Mouse (Mus musculus): ENCODE results near the gene Sorbs1. TPM values are rescaled to one million over a fixed set of nuclear protein-coding genes. Genes with fewer than 3 reads are reported as not detected.

Gene Sorbs1
- polyA plus RNA-seq, 1 experiment from 2014 or later = 45.0 TPM

- peaks cover 8% of the 10 kb centered on the region for H3K4me1 ChIP-seq (replicated peaks; ENCODE audit: control insufficient read depth, insufficient read depth, low read length)
- WGBS = 87% methylated on average over 11 of the region's 11 CpGs
- no peaks in the 10 kb centered on the region for H3K9me3 ChIP-seq (ENCODE audit: control insufficient read depth, low read length)
Measured at GRCm38 (mm10) chr19:40496509-40497267, 16.9 kb downstream of the Sorbs1 start.

GRCm38 (mm10) chr19:40496071-40496470, 17.5 kb downstream of the Sorbs1 start:
- ATAC-seq (replicated peaks; ENCODE audit: low FRiP score) (no peak), DNase-seq (ENCODE audit: low spot score) (no peak)
- no peaks in the 10 kb centered on the region for H3K9me3 ChIP-seq (ENCODE audit: control insufficient read depth, low read length)
- H3K9ac ChIP-seq (ENCODE audit: low read depth, low read length) = no peak overlapping the region
- H3K27me3 ChIP-seq (replicated peaks; ENCODE audit: control insufficient read depth, insufficient read depth, low read length) = no peaks in the 10 kb centered on the region
- H3K4me3 ChIP-seq (ENCODE audit: low read depth, low read length) = no peak overlapping the region
- peaks cover 13% of the 10 kb centered on the region for H3K4me1 ChIP-seq (replicated peaks; ENCODE audit: control insufficient read depth, insufficient read depth, low read length)
- peaks cover 2% of the 10 kb centered on the region; the same call in 1 of the 2 replicates for H3K36me3 ChIP-seq (ENCODE audit: control insufficient read depth, insufficient read depth, low read length)
- no peak overlapping the region for H3K4me2 ChIP-seq
- H3K27ac ChIP-seq (ENCODE audit: low read depth, low read length) = no peak overlapping the region
- 56% methylated on average over 4 of the region's 4 CpGs for WGBS

More at GRCm38 (mm10) chr19:40496509-40497267, 16.9 kb downstream of the Sorbs1 start:
- no peak overlapping the region for H3K4me2 ChIP-seq
- no peak for DNase-seq (ENCODE audit: low spot score)
- no peak overlapping the region for H3K27ac ChIP-seq (ENCODE audit: low read depth, low read length)
- peaks cover 3% of the 10 kb centered on the region; the same call in 1 of the 2 replicates for H3K36me3 ChIP-seq (ENCODE audit: control insufficient read depth, insufficient read depth, low read length)
- no peak overlapping the region for H3K4me3 ChIP-seq (ENCODE audit: low read depth, low read length)
- ATAC-seq (replicated peaks; ENCODE audit: low FRiP score) = no peak
- no peak overlapping the region for H3K9ac ChIP-seq (ENCODE audit: low read depth, low read length)
- no peaks in the 10 kb centered on the region for H3K27me3 ChIP-seq (replicated peaks; ENCODE audit: control insufficient read depth, insufficient read depth, low read length)

DNA sequence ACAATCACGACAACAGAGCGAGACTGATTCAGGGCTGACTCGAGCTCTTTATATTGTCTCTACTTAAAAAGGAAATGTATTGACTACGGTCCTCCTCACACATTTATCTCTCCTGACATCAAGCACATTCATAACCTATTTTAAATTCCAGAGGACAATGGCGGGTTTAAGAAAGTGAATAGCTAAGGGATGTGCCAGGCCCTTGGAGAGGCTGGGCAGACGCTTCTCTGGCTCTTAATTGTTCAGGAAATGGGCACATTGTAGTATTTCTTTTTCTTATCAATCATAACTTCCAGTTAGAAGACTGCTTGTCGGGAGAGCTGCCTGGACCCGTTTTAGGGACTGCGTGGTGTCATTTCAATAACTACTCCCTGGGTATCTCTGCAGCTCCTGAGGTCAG, 20.7 kb downstream of the Sorbs1 start:
- peaks cover 38% of the 10 kb centered on the region for H3K4me1 ChIP-seq (replicated peaks; ENCODE audit: control insufficient read depth, insufficient read depth, low read length)
- H3K27ac ChIP-seq (ENCODE audit: low read depth, low read length) = no peak overlapping the region
- no peak for DNase-seq (ENCODE audit: low spot score)
- no peak overlapping the region for H3K9ac ChIP-seq (ENCODE audit: low read depth, low read length)
- no peaks in the 10 kb centered on the region for H3K9me3 ChIP-seq (ENCODE audit: control insufficient read depth, low read length)
- ATAC-seq (replicated peaks; ENCODE audit: low FRiP score) = no peak
- H3K27me3 ChIP-seq (replicated peaks; ENCODE audit: control insufficient read depth, insufficient read depth, low read length) = no peaks in the 10 kb centered on the region
- no peaks in the 10 kb centered on the region for H3K36me3 ChIP-seq (ENCODE audit: control insufficient read depth, insufficient read depth, low read length)
- H3K4me3 ChIP-seq (ENCODE audit: low read depth, low read length) = no peak overlapping the region
- H3K4me2 ChIP-seq = no peak overlapping the region
- 63% methylated on average over 9 of the region's 9 CpGs for WGBS

DNA sequence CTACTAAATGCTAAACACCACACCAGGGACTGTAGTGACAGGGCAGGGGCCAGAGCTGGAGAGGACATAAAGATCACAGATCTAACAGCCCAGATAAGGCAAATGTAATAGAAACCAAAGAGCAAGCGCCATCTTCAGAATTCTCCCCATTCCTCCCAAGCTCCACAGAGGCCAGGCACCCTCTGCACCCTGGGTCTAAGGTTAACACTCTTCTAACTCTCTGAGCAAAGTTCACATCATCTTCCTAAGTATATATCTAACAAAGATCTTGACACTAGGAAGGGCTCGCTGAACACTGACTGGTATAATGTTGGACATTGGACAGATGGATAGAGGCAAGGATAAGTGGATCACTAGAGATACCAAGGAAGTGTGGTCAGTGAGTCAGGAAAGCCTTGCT, 22.1 kb downstream of the Sorbs1 start:
- Histone ChIP-seq H3K4me3 (ENCODE audit: low read depth, low read length) (no peak overlapping the region), H3K9me3 (ENCODE audit: control insufficient read depth, low read length) (no peaks in the 10 kb centered on the region), H3K4me2 (no peak overlapping the region), H3K9ac (ENCODE audit: low read depth, low read length) (no peak overlapping the region), H3K27ac (ENCODE audit: low read depth, low read length) (no peak overlapping the region), H3K27me3 (replicated peaks; ENCODE audit: control insufficient read depth, insufficient read depth, low read length) (no peaks in the 10 kb centered on the region), H3K36me3 (ENCODE audit: control insufficient read depth, insufficient read depth, low read length) (no peaks in the 10 kb centered on the region), H3K4me1 (replicated peaks; ENCODE audit: control insufficient read depth, insufficient read depth, low read length) (peaks cover 42% of the 10 kb centered on the region)
- no peak for ATAC-seq (replicated peaks; ENCODE audit: low FRiP score)
- no peak for DNase-seq (ENCODE audit: low spot score)
- 78% methylated on average over 2 of the region's 2 CpGs for WGBS

GRCm38 (mm10) chr19:40490765-40491164, 22.8 kb downstream of the Sorbs1 start:
- Histone ChIP-seq H3K27me3 (replicated peaks; ENCODE audit: control insufficient read depth, insufficient read depth, low read length) (no peaks in the 10 kb centered on the region), H3K36me3 (ENCODE audit: control insufficient read depth, insufficient read depth, low read length) (no peaks in the 10 kb centered on the region), H3K4me3 (ENCODE audit: low read depth, low read length) (no peak overlapping the region), H3K9ac (ENCODE audit: low read depth, low read length) (no peak overlapping the region), H3K4me1 (replicated peaks; ENCODE audit: control insufficient read depth, insufficient read depth, low read length) (peaks cover 42% of the 10 kb centered on the region), H3K9me3 (ENCODE audit: control insufficient read depth, low read length) (no peaks in the 10 kb centered on the region), H3K4me2 (no peak overlapping the region), H3K27ac (ENCODE audit: low read depth, low read length) (no peak overlapping the region)
- ATAC-seq (replicated peaks; ENCODE audit: low FRiP score) (no peak), DNase-seq (ENCODE audit: low spot score) (no peak)
- WGBS = 33% methylated on average over 8 of the region's 8 CpGs

- DNase-seq (ENCODE audit: low spot score) (no peak), ATAC-seq (replicated peaks; ENCODE audit: low FRiP score) (peak; percentile 64)
- 41% methylated on average over 6 of the region's 6 CpGs for WGBS
- H3K4me3 ChIP-seq (ENCODE audit: low read depth, low read length) = no peak overlapping the region
- H3K9ac ChIP-seq (ENCODE audit: low read depth, low read length) = no peak overlapping the region
- no peak overlapping the region for H3K27ac ChIP-seq (ENCODE audit: low read depth, low read length)
- H3K27me3 ChIP-seq (replicated peaks; ENCODE audit: control insufficient read depth, insufficient read depth, low read length) = no peaks in the 10 kb centered on the region
- H3K4me2 ChIP-seq = peak overlapping the region; percentile 50
- no peaks in the 10 kb centered on the region for H3K9me3 ChIP-seq (ENCODE audit: control insufficient read depth, low read length)
- H3K4me1 ChIP-seq (replicated peaks; ENCODE audit: control insufficient read depth, insufficient read depth, low read length) = peaks cover 42% of the 10 kb centered on the region
- no peaks in the 10 kb centered on the region for H3K36me3 ChIP-seq (ENCODE audit: control insufficient read depth, insufficient read depth, low read length)
Measured at GRCm38 (mm10) chr19:40489633-40490032, 23.9 kb downstream of the Sorbs1 start.

DNA sequence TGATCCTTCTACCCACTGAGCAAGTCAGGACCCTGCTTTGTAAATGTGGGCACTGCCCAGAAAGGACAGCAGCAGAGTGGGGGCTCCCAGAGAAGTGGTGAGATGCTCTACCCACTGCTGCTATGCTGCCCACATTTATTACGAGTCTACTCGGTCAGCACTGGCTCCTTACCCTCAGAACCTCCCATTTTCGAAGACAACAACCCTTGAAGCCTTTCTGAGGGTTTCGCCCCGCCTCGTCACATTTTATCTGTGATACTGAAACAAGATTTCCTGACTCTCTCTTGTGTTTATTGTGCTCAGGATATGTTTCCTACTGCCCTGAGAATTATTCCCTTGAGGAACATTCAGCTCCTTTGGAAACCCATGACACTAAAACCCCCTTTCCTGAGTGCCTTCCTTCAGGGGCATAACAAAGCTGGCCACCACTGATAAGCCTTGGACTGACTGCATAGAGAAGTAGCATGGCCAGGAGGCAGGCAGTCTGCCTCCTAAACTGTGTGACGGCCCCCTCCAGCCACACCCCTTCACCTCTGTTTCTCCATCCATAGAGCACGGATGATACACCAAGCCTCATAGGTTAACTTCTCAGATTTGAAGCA, 24.6 kb downstream of the Sorbs1 start:
- H3K36me3 ChIP-seq (ENCODE audit: control insufficient read depth, insufficient read depth, low read length) = no peaks in the 10 kb centered on the region
- H3K4me2 ChIP-seq = peak overlapping the region; percentile 50
- peaks cover 37% of the 10 kb centered on the region for H3K4me1 ChIP-seq (replicated peaks; ENCODE audit: control insufficient read depth, insufficient read depth, low read length)
- no peaks in the 10 kb centered on the region for H3K9me3 ChIP-seq (ENCODE audit: control insufficient read depth, low read length)
- no peak overlapping the region for H3K27ac ChIP-seq (ENCODE audit: low read depth, low read length)
- 38% methylated on average over 8 of the region's 8 CpGs for WGBS
- no peak overlapping the region for H3K9ac ChIP-seq (ENCODE audit: low read depth, low read length)
- peak; percentile 88 for ATAC-seq (replicated peaks; ENCODE audit: low FRiP score)
- no peak for DNase-seq (ENCODE audit: low spot score)
- no peaks in the 10 kb centered on the region for H3K27me3 ChIP-seq (replicated peaks; ENCODE audit: control insufficient read depth, insufficient read depth, low read length)
- H3K4me3 ChIP-seq (ENCODE audit: low read depth, low read length) = no peak overlapping the region

DNA sequence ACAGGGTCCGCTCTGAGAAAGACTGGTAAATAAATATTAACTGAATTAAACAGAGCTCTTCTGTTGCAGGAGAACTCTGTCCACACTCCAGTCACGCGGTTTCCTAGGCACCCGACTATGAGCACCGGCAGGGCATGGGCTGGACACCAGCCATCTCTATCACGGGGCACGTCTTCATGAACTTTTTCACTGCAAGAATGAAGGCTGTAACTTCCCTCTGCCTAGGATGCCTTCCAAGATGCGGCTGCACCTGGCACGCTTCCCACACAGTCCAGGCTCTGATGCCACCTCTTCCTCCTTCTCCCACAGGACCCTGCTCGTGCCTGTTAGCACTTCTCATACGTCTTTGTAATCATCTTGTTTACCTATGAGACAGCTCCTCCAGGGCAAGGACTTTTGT, 26.0 kb downstream of the Sorbs1 start:
- H3K27ac ChIP-seq (ENCODE audit: low read depth, low read length) = no peak overlapping the region
- H3K4me1 ChIP-seq (replicated peaks; ENCODE audit: control insufficient read depth, insufficient read depth, low read length) = peaks cover 37% of the 10 kb centered on the region
- no peak overlapping the region for H3K4me2 ChIP-seq
- H3K36me3 ChIP-seq (ENCODE audit: control insufficient read depth, insufficient read depth, low read length) = no peaks in the 10 kb centered on the region
- no peak overlapping the region for H3K9ac ChIP-seq (ENCODE audit: low read depth, low read length)
- H3K27me3 ChIP-seq (replicated peaks; ENCODE audit: control insufficient read depth, insufficient read depth, low read length) = no peaks in the 10 kb centered on the region
- 79% methylated on average over 11 of the region's 11 CpGs for whole genome bisulfite sequencing
- H3K9me3 ChIP-seq (ENCODE audit: control insufficient read depth, low read length) = no peaks in the 10 kb centered on the region
- no peak overlapping the region for H3K4me3 ChIP-seq (ENCODE audit: low read depth, low read length)
- DNase-seq (ENCODE audit: low spot score) = no peak
- ATAC-seq (replicated peaks; ENCODE audit: low FRiP score) = no peak

- H3K27me3 ChIP-seq (replicated peaks; ENCODE audit: control insufficient read depth, insufficient read depth, low read length) = no peaks in the 10 kb centered on the region
- H3K27ac ChIP-seq (ENCODE audit: low read depth, low read length) = no peak overlapping the region
- H3K36me3 ChIP-seq (ENCODE audit: control insufficient read depth, insufficient read depth, low read length) = no peaks in the 10 kb centered on the region
- H3K4me3 ChIP-seq (ENCODE audit: low read depth, low read length) = no peak overlapping the region
- H3K4me2 ChIP-seq = no peak overlapping the region
- peaks cover 8% of the 10 kb centered on the region for H3K4me1 ChIP-seq (replicated peaks; ENCODE audit: control insufficient read depth, insufficient read depth, low read length)
- ATAC-seq (replicated peaks; ENCODE audit: low FRiP score) = no peak
- no peak overlapping the region for H3K9ac ChIP-seq (ENCODE audit: low read depth, low read length)
- 77% methylated on average over 6 of the region's 6 CpGs for WGBS
- no peak for DNase-seq (ENCODE audit: low spot score)
- H3K9me3 ChIP-seq (ENCODE audit: control insufficient read depth, low read length) = no peaks in the 10 kb centered on the region
Measured at GRCm38 (mm10) chr19:40481115-40481514, 32.5 kb downstream of the Sorbs1 start.
